Mouse (Mus musculus) olfactory bulb, adult 2 months (tissue): Measurements from ENCODE around the gene Galm. TPM values are rescaled to one million over a fixed set of nuclear protein-coding genes. Genes with fewer than 3 reads are reported as not detected.

Source experiments
- H3K27ac ChIP-seq: fragments of 200-500 bp; 2 replicates; pipeline ENCODE4 v1.5.1; 2012; ENCODE audit warnings: low read depth, low read length; ENCODE audit not compliant: insufficient read depth
- H3K4me1 ChIP-seq: fragments of 200-500 bp; 2 replicates; pipeline ENCODE4 v1.6.1; 2012; ENCODE audit warnings: low read length; ENCODE audit not compliant: control insufficient read depth, insufficient read depth
- H3K4me3 ChIP-seq: fragments of 200-500 bp; 2 replicates; pipeline ENCODE4 v1.5.1; 2012; ENCODE audit warnings: mild to moderate bottlenecking, low read depth, low read length, moderate library complexity; ENCODE audit not compliant: insufficient read depth
- CTCF ChIP-seq: fragments of 200-500 bp; IDR thresholded peaks from 2 replicates; pipeline ENCODE4 v1.5.1; 2012; ENCODE audit warnings: low read depth, mild to moderate bottlenecking, low read length, moderate library complexity; ENCODE audit not compliant: insufficient read depth
- POLR2A ChIP-seq: fragments of 200-500 bp; IDR thresholded peaks from 2 replicates; pipeline ENCODE4 v1.6.1; 2012; ENCODE audit warnings: mild to moderate bottlenecking, low read depth, low read length, moderate library complexity; ENCODE audit not compliant: insufficient read depth
- WGBS: fragments of 180-500 bp; shearing (Covaris S2); methylation state at CpG from one replicate; pipeline ENCODE4 v1.1.7; 2018; 5-methylcytosine and 5-hydroxymethylcytosine counted together
- polyA plus RNA-seq: library from polyadenylated mRNA; stranded (reverse); fragments of >200 nt; gene quantifications from 2 replicates; pipeline ENCODE4 v1.2.4, GENCODE M21; 2012; ENCODE audit warnings: low replicate concordance; ENCODE audit not compliant: missing spikeins, insufficient read depth, insufficient read length

Gene Galm
- polyA plus RNA-seq, 1 experiment = not detected

GRCm38 (mm10) chr17:80138434-80139162 lies 11.3 kb downstream of the Galm start:
- H3K4me1 ChIP-seq = no peaks in the 10 kb centered on the region
- 83% methylated on average over 17 of the region's 17 CpGs for WGBS
- H3K27ac ChIP-seq = no peak overlapping the region
- H3K4me3 ChIP-seq = no peak overlapping the region
- TF ChIP-seq POLR2A (no peak), CTCF (no peak)

DNA sequence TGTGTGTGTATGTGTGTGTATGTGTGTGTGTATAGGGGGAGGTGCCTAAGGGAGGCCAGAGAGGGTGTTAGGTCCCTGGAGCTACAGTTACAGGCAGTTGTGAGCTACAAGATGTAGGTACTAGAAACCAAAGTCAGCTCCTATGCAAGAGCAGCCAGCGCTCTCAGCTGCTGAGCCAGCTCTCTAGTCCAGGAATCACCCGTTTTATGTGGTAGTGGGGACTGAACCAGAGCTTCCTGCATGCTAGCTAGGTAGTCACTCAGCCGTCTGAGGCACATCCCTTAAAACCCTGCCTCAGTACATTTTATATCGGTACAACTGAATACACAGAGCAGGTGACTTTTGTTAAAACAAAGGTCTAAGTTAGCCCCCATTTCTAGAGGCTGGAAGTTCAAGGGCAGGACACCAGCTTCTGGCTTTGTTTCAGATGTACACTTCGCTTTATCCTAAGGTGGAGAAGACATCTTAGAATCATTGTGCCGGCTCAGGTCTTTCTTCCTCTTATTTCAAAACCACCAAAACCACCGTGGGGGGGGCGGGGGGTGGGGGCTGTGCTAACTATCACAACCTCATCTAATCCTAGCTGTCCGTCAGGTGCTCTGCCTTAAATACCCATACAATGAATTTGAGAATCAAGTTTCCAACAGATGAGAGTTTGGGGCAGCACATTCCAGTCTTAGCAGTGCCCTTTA lies 12.6 kb downstream of the Galm start:
- TF ChIP-seq POLR2A = no peak
- no peak for TF ChIP-seq CTCF
- H3K4me1 ChIP-seq = no peaks in the 10 kb centered on the region
- H3K27ac ChIP-seq = no peak overlapping the region
- no peak overlapping the region for H3K4me3 ChIP-seq
- WGBS = 83% methylated on average over 9 of the region's 9 CpGs

- Histone ChIP-seq H3K27ac (no peak overlapping the region), H3K4me3 (no peak overlapping the region), H3K4me1 (peaks cover 9% of the 10 kb centered on the region)
- WGBS = 90% methylated on average over 6 of the region's 6 CpGs
- TF ChIP-seq POLR2A (no peak), CTCF (no peak)
These were observed 16.4 kb downstream of the Galm start for GRCm38 (mm10) chr17:80143478-80144232.

GRCm38 (mm10) chr17:80145210-80145609 lies 17.9 kb downstream of the Galm start:
- Histone ChIP-seq H3K27ac (no peak overlapping the region), H3K4me1 (peaks cover 9% of the 10 kb centered on the region), H3K4me3 (no peak overlapping the region)
- WGBS = 49% methylated on average over 7 of the region's 7 CpGs
- no peak for TF ChIP-seq POLR2A
- no peak for TF ChIP-seq CTCF

DNA sequence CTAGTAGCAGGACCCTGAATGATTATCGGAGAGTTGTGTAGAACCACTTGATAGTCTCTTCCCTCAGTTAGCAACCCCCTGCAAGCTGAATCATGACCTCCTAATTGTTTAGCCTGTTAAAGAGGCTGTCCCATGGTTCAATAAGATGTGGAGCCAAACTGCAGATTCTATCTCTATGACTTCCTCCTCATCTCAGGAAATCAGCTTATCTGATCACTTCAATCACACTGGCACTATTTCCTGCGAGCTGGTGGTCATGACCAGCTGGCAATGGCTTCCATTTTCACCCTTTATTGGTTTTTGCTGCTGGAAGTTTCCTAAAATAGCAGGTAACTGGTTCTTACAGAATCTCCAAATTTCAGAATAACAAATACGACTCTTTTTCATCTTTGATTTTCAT lies 18.5 kb downstream of the Galm start:
- no peak overlapping the region for H3K27ac ChIP-seq
- peaks cover 9% of the 10 kb centered on the region for H3K4me1 ChIP-seq
- H3K4me3 ChIP-seq = no peak overlapping the region
- WGBS = 92% methylated on average over 3 of the region's 3 CpGs
- TF ChIP-seq CTCF (no peak), POLR2A (no peak)

GRCm38 (mm10) chr17:80148053-80148994 lies 21.1 kb downstream of the Galm start:
- Histone ChIP-seq H3K4me3 (peak overlapping the region; percentile 31), H3K27ac (no peak overlapping the region), H3K4me1 (peaks cover 9% of the 10 kb centered on the region)
- 28% methylated on average over 23 of the region's 23 CpGs for WGBS
- no peak for TF ChIP-seq POLR2A
- TF ChIP-seq CTCF = no peak

DNA sequence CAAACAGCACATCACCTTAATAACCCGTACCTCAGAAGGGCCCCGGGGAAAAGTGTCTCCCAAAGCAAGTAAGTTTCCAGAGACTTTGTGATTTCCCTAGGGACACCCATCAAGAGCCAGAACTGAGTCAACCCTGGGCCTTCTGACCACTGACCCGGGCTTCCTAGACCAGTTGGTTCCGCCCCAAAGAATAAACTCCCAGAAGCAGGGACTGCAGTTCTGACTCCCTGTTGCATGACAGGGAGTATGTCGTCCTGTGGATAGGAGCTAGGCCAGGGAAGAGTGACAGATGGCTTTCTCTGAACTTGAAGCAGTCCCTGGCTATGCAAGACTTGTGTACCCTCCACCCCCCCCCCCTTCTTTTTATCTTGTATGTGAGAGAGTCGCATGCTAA lies 21.7 kb downstream of the Galm start:
- WGBS = 94% methylated on average over 6 of the region's 6 CpGs
- TF ChIP-seq POLR2A = no peak
- TF ChIP-seq CTCF = no peak
- Histone ChIP-seq H3K4me1 (peaks cover 9% of the 10 kb centered on the region), H3K4me3 (no peak overlapping the region), H3K27ac (no peak overlapping the region)

DNA sequence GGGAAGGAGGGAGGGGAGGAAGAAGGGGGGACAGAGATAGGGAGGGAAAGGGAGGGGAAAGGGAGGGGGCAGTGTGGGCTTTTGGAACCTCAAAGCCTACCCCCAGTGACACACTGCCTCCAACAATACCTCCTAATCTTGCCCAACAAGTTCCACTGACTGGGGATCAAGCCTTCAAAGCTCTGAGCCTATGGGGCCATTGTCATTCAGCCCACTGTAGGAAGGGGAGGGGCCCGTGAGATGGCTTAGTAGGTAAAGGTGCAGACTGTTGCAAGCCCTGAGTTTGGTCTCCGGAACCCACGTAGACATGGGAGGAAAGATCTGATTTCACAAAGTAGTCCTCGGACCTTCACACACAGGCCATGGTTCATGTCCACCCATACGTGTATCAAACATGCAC lies 24.1 kb downstream of the Galm start:
- Histone ChIP-seq H3K4me3 (no peak overlapping the region), H3K4me1 (peaks cover 9% of the 10 kb centered on the region), H3K27ac (no peak overlapping the region)
- WGBS = 61% methylated on average over 5 of the region's 5 CpGs
- no peak for TF ChIP-seq POLR2A
- TF ChIP-seq CTCF = no peak
